In genomic region chr10:85141465-85141864, GRCm38 (mm10) we compare ENCODE assay signal across 25 mouse cellular contexts. TPM values are rescaled to one million over a fixed set of nuclear protein-coding genes. Genes with fewer than 3 reads are reported as not detected.
DNase-seq lines count a peak whose midpoint lies in the region; ATAC-seq and TF ChIP-seq lines count a peak whose summit lies in the region.
"Had no signal": no experiment of that assay in that cellular context is flagged by ENCODE, and none has a peak within 500 bp of the region (broad histone marks: within the 10 kb centered on the region; RNA-seq: fewer than 3 reads in every experiment).

No protein-coding gene starts in this region.

- no peak for DNase-seq in kidney, postnatal 14 days
- DNase-seq in MN1 (ENCODE audit: low spot score), result peak; percentile 52
- peak; percentile 35 for DNase-seq in limb, embryonic 14.5 days (ENCODE audit: low spot score)
- no peak for DNase-seq in cerebellum, adult 11-12 months
- DNase-seq: adrenal gland, adult 2 months; B cell, adult 2 months; cerebellum, adult 11 months; cerebellum, postnatal 10 days; gastrocnemius, postnatal 14 days; heart, adult 18-20 months; layer of hippocampus, adult 9-11 months; left cerebral cortex, postnatal 4 days; liver, embryonic 13.5 days; lung, adult 2 months; lung, postnatal 14 days; right cerebral cortex, postnatal 25 days had no signal

- H3K4me3 ChIP-seq in kidney, embryonic 14.5 days (ENCODE audit: low read length), result no peak overlapping the region
- no peak overlapping the region for H3K4me3 ChIP-seq in intestine, embryonic 15.5 days (replicated peaks)
- no peak overlapping the region for H3K4me3 ChIP-seq in limb, embryonic 14.5 days (replicated peaks; ENCODE audit: low read length)
- H3K4me3 ChIP-seq: forebrain, embryonic 15.5 days; hindbrain, embryonic 13.5 days; liver, embryonic 13.5 days; midbrain, embryonic 13.5 days had no signal

- H3K27ac ChIP-seq in kidney, embryonic 14.5 days (ENCODE audit: low read depth, low read length), result no peak overlapping the region
- H3K27ac ChIP-seq in intestine, embryonic 15.5 days, result no peak overlapping the region
- H3K27ac ChIP-seq in limb, embryonic 14.5 days (replicated peaks; ENCODE audit: low read depth, low read length), result no peak overlapping the region
- H3K27ac ChIP-seq: forebrain, embryonic 15.5 days; hindbrain, embryonic 13.5 days; liver, embryonic 13.5 days; midbrain, embryonic 13.5 days had no signal

- 48% methylated on average over 9 of the region's 9 CpGs for WGBS in kidney, embryonic 14.5 days
- 37% methylated on average over 9 of the region's 9 CpGs for WGBS in intestine, embryonic 15.5 days
- 23% methylated on average over 9 of the region's 9 CpGs for WGBS in limb, embryonic 14.5 days

- H3K27me3 ChIP-seq in kidney, embryonic 14.5 days (ENCODE audit: control insufficient read depth, insufficient read depth, low read length), result no peaks in the 10 kb centered on the region
- H3K27me3 ChIP-seq in intestine, embryonic 15.5 days (replicated peaks), result no peaks in the 10 kb centered on the region
- H3K27me3 ChIP-seq in limb, embryonic 14.5 days (ENCODE audit: control insufficient read depth, insufficient read depth, low read length), result no peaks in the 10 kb centered on the region
- H3K27me3 ChIP-seq: CH12.LX; forebrain, embryonic 15.5 days; hindbrain, embryonic 13.5 days; liver, embryonic 13.5 days; midbrain, embryonic 13.5 days had no signal

- no peak overlapping the region for H3K9ac ChIP-seq in kidney, embryonic 14.5 days (ENCODE audit: low read depth, low read length)
- H3K9ac ChIP-seq in intestine, embryonic 15.5 days, result no peak overlapping the region
- no peak overlapping the region for H3K9ac ChIP-seq in limb, embryonic 14.5 days (ENCODE audit: low read depth, low read length, severe bottlenecking)
- H3K9ac ChIP-seq: forebrain, embryonic 15.5 days; hindbrain, embryonic 13.5 days; liver, embryonic 13.5 days; midbrain, embryonic 13.5 days had no signal

- H3K4me1 ChIP-seq in kidney, embryonic 14.5 days (ENCODE audit: control insufficient read depth, insufficient read depth, low read length), result no peaks in the 10 kb centered on the region
- no peaks in the 10 kb centered on the region for H3K4me1 ChIP-seq in intestine, embryonic 15.5 days (replicated peaks)
- H3K4me1 ChIP-seq in limb, embryonic 14.5 days (ENCODE audit: control insufficient read depth, insufficient read depth, low read length), result 0 out of 2 replicates have a peak, but pooled peaks cover 5% of the 10 kb centered on the region
- H3K4me1 ChIP-seq: forebrain, embryonic 15.5 days; hindbrain, embryonic 13.5 days; liver, embryonic 13.5 days had no signal

- H3K4me2 ChIP-seq in kidney, embryonic 14.5 days (replicated peaks; ENCODE audit: low read depth, low read length), result no peak overlapping the region
- no peak overlapping the region for H3K4me2 ChIP-seq in intestine, embryonic 15.5 days (replicated peaks)
- no peak overlapping the region for H3K4me2 ChIP-seq in limb, embryonic 14.5 days (replicated peaks; ENCODE audit: low read depth, low read length, severe bottlenecking)
- H3K4me2 ChIP-seq: forebrain, embryonic 15.5 days; hindbrain, embryonic 13.5 days; liver, embryonic 13.5 days; midbrain, embryonic 13.5 days had no signal

- ATAC-seq in kidney, embryonic 14.5 days (ENCODE audit: low FRiP score, low TSS enrichment), result 0 out of 2 replicates have a peak, but pooled peaks have one; percentile 52
- ATAC-seq in intestine, embryonic 15.5 days, result 0 out of 2 replicates have a peak, but pooled peaks have one; percentile 43
- peak; percentile 73 for ATAC-seq in limb, embryonic 14.5 days (ENCODE audit: low FRiP score, low read depth)
- no peak for ATAC-seq in megakaryocyte progenitor cell, adult 5-6 weeks (replicated peaks; ENCODE audit: poor library complexity)
- ATAC-seq: forebrain, embryonic 15.5 days; midbrain, embryonic 13.5 days had no signal

- no peaks in the 10 kb centered on the region for H3K9me3 ChIP-seq in kidney, embryonic 14.5 days (ENCODE audit: control insufficient read depth, low read length)
- no peaks in the 10 kb centered on the region for H3K9me3 ChIP-seq in intestine, embryonic 15.5 days
- H3K9me3 ChIP-seq in limb, embryonic 14.5 days (ENCODE audit: control insufficient read depth, low read length), result no peaks in the 10 kb centered on the region
- H3K9me3 ChIP-seq: forebrain, embryonic 15.5 days; G1E; hindbrain, embryonic 13.5 days; liver, embryonic 13.5 days; midbrain, embryonic 13.5 days had no signal

- TF ChIP-seq POLR2A in limb, embryonic 14.5 days (IDR thresholded peaks at IDR 0.05; ENCODE audit: borderline replicate concordance, extremely low read depth, insufficient read depth, insufficient read length), result no peak

- peaks cover 29% of the 10 kb centered on the region for H3K36me3 ChIP-seq in kidney, embryonic 14.5 days (ENCODE audit: control insufficient read depth, insufficient read depth, low read length)
- no peaks in the 10 kb centered on the region for H3K36me3 ChIP-seq in intestine, embryonic 15.5 days
- peaks cover 20% of the 10 kb centered on the region for H3K36me3 ChIP-seq in limb, embryonic 14.5 days (ENCODE audit: control insufficient read depth, insufficient read depth, low read length)
- H3K36me3 ChIP-seq: G1E had no signal

RNA-seq across cellular contexts. Expression of gene Mterf2, which starts 13.6 kb away (rescaled TPM):
- polyA plus RNA-seq in kidney, embryonic 14.5 days (2014; fragmentation: Nextera tagmentation; extraction: Ambion mirVana), result 17.9 and 19.9 TPM in 2 replicates
- polyA plus RNA-seq in intestine, embryonic 15.5 days (2015; fragmentation: Nextera tagmentation; extraction: Ambion mirVana), result 17.0 and 17.5 TPM in 2 replicates
- 12.9 and 17.0 TPM in 2 replicates for polyA plus RNA-seq in limb, embryonic 14.5 days (2012; rRNA removed)
- 17.2 and 19.0 TPM in 2 replicates for polyA plus RNA-seq in limb, embryonic 14.5 days (2014; fragmentation: Nextera tagmentation; extraction: Ambion mirVana)
- 2.8 and 3.5 TPM in 2 replicates for total RNA-seq in megakaryocyte progenitor cell, adult 5-6 weeks (2015)
- 4.7 and 6.5 TPM in 2 replicates for total RNA-seq in megakaryocyte progenitor cell, adult 5-6 weeks (2017)

RNA-seq across cellular contexts. Expression of gene Tmem263, which starts 39.0 kb away (rescaled TPM):
- 50.8 and 75.9 TPM in 2 replicates for polyA plus RNA-seq in kidney, embryonic 14.5 days (2014; fragmentation: Nextera tagmentation; extraction: Ambion mirVana)
- polyA plus RNA-seq in intestine, embryonic 15.5 days (2015; fragmentation: Nextera tagmentation; extraction: Ambion mirVana), result 54.1 and 60.2 TPM in 2 replicates
- 27.5 and 29.1 TPM in 2 replicates for polyA plus RNA-seq in limb, embryonic 14.5 days (2012; rRNA removed)
- 83.7 and 87.4 TPM in 2 replicates for polyA plus RNA-seq in limb, embryonic 14.5 days (2014; fragmentation: Nextera tagmentation; extraction: Ambion mirVana)
- total RNA-seq in megakaryocyte progenitor cell, adult 5-6 weeks (2015), result 23.9 and 25.8 TPM in 2 replicates
- total RNA-seq in megakaryocyte progenitor cell, adult 5-6 weeks (2017), result 21.0 and 22.3 TPM in 2 replicates

RNA-seq across cellular contexts. Expression of gene Fhl4, which starts 39.2 kb away (rescaled TPM):
- 1.4 and 1.6 TPM in 2 replicates for polyA plus RNA-seq in kidney, embryonic 14.5 days (2014; fragmentation: Nextera tagmentation; extraction: Ambion mirVana)
- 0.41 and 0.67 TPM in 2 replicates for polyA plus RNA-seq in intestine, embryonic 15.5 days (2015; fragmentation: Nextera tagmentation; extraction: Ambion mirVana)
- 0.75 and 1.0 TPM in 2 replicates for polyA plus RNA-seq in limb, embryonic 14.5 days (2012; rRNA removed)
- polyA plus RNA-seq in limb, embryonic 14.5 days (2014; fragmentation: Nextera tagmentation; extraction: Ambion mirVana), result 1.3 and 1.6 TPM in 2 replicates
- 0.10 and 0.29 TPM in 2 replicates for total RNA-seq in megakaryocyte progenitor cell, adult 5-6 weeks (2015)
- total RNA-seq in megakaryocyte progenitor cell, adult 5-6 weeks (2017), result 1.4 TPM in 1 of 2 replicates, not detected in the other
- total RNA-seq: monocyte, adult 5-6 weeks had no signal

RNA-seq across cellular contexts. Expression of gene Cry1, which starts 43.4 kb away (rescaled TPM):
- polyA plus RNA-seq in kidney, embryonic 14.5 days (2014; fragmentation: Nextera tagmentation; extraction: Ambion mirVana), result 17.2 and 33.2 TPM in 2 replicates
- polyA plus RNA-seq in intestine, embryonic 15.5 days (2015; fragmentation: Nextera tagmentation; extraction: Ambion mirVana), result 25.6 and 28.1 TPM in 2 replicates
- 18.2 and 18.6 TPM in 2 replicates for polyA plus RNA-seq in limb, embryonic 14.5 days (2012; rRNA removed)
- 32.3 and 35.4 TPM in 2 replicates for polyA plus RNA-seq in limb, embryonic 14.5 days (2014; fragmentation: Nextera tagmentation; extraction: Ambion mirVana)
- total RNA-seq in megakaryocyte progenitor cell, adult 5-6 weeks (2015), result 19.3 and 23.8 TPM in 2 replicates
- total RNA-seq in megakaryocyte progenitor cell, adult 5-6 weeks (2017), result 21.5 and 26.7 TPM in 2 replicates
- polyA plus RNA-seq: G1E had no signal

Comparison
In these comparisons a context has a peak if more than half of its experiments do, and no peak if none do; other contexts are left out.
1. DNase-seq: peak in MN1 (single experiment) and limb, embryonic 14.5 days (single experiment); none in kidney, postnatal 14 days (single experiment) and cerebellum, adult 11-12 months (single experiment).